Mouse (Mus musculus) heart, postnatal 0 days (tissue): ENCODE results near the gene Chd8.
A peak's percentile ranks its signal among the peaks of the same experiment; 100 is the strongest.

Experiments
- CTCF ChIP-seq: IDR thresholded peaks from 2 replicates; pipeline ENCODE4 v1.5.1; 2016; ENCODE audit warnings: antibody characterized with exemption, control low read depth, low read depth
- EP300 ChIP-seq: IDR thresholded peaks from 2 replicates; pipeline ENCODE4 v1.6.1; 2016; ENCODE audit warnings: antibody characterized with exemption, low read depth

DNA sequence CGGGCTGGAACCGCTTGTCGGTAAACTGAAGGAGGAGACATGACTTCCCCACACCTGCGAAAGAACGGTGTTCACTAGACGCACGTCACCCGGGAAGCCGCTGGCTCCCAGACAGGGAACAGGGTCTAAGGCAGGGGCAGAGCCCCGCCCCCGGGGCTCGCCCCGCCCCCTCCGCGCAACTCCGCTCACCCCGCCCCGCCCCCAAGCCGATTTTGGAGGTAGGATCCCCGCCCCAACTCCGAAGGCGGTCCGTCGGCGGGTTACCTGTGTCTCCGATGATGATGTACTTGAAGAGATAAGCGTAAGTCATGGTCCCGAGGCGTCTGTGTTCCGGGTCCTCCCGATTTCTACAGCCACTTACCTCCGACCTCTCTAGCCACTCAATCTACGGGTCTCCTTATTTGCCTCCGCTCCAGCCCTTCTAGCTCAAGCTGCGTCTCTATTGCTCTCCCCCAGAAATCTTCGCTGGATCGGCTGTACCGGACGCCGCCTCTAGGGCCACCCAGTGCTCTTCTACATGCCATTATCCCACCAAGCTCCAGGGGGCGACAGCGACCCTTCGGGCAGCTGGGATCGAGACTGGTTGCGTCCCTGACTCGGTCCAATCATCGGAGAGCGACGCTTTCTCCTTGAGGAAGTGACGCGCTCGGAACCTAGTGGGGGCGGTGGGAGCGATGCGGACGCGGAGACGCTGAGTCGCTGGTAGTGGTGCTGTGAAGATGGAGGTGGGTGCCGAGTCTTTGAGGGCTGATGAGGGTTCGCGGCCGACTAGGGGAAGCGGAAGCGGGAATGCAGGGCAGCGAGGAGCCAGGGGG lies 21.6 kb upstream of the Chd8 start, which contains the start of the genes Tox4 and Rab2b:
- TF ChIP-seq EP300 (peak; percentile 51; the same call in 1 of the 2 replicates), CTCF (peak; percentile 100)
